Mouse (Mus musculus) adrenal gland, postnatal 36 days (tissue): ENCODE measurements around the gene Lmntd1. TPM values are rescaled to one million over a fixed set of nuclear protein-coding genes. Genes with fewer than 3 reads are reported as not detected.

Source experiments
- DNase-seq, 2 experiments: peaks; one replicate each; pipeline ENCODE4 v3.0.0; 2021; ENCODE audit warnings: mixed read lengths in 1 of 2
- total RNA-seq, 2 experiments: library from RNA; stranded (reverse); gene quantifications; 2 replicates each; pipeline ENCODE4 v1.2.3; 2021

Gene Lmntd1
- total RNA-seq, 2 experiments from 2014 or later: 0.33 to 0.56 TPM

GRCm38 (mm10) chr6:145379175-145379574 is 234.9 kb downstream of the Lmntd1 start:
- DNase-seq: no peak

GRCm38 (mm10) chr6:145378689-145379088 is 235.4 kb downstream of the Lmntd1 start:
- DNase-seq: no peak

- no peak for DNase-seq
These were observed 239.7 kb downstream of the Lmntd1 start for GRCm38 (mm10) chr6:145374372-145374771.

- DNase-seq: peak; percentile 34 to 35
These were observed 240.4 kb downstream of the Lmntd1 start for GRCm38 (mm10) chr6:145373712-145374221.

GRCm38 (mm10) chr6:145372066-145372465 is 242.1 kb downstream of the Lmntd1 start:
- no peak for DNase-seq

- no peak for DNase-seq
These were observed 242.5 kb downstream of the Lmntd1 start for GRCm38 (mm10) chr6:145371586-145371985.

GRCm38 (mm10) chr6:145370302-145370701 is 243.8 kb downstream of the Lmntd1 start:
- no peak for DNase-seq

- no peak for DNase-seq
These were observed 244.8 kb downstream of the Lmntd1 start for GRCm38 (mm10) chr6:145369290-145369689.

GRCm38 (mm10) chr6:145366488-145366887 is 247.6 kb downstream of the Lmntd1 start:
- DNase-seq: peak in 1 of 2 experiments; percentile 25

- DNase-seq: no peak
These were observed 250.4 kb downstream of the Lmntd1 start for GRCm38 (mm10) chr6:145363698-145364097.

- DNase-seq: no peak
These were observed 252.9 kb downstream of the Lmntd1 start for GRCm38 (mm10) chr6:145361109-145361694.

- peak; percentile 59 to 68 for DNase-seq
These were observed 254.4 kb downstream of the Lmntd1 start for GRCm38 (mm10) chr6:145359470-145360430.

- no peak for DNase-seq
These were observed 256.1 kb downstream of the Lmntd1 start for GRCm38 (mm10) chr6:145358001-145358400.

GRCm38 (mm10) chr6:145353806-145354205 is 260.3 kb downstream of the Lmntd1 start:
- no peak for DNase-seq

GRCm38 (mm10) chr6:145352705-145353104 is 261.4 kb downstream of the Lmntd1 start:
- no peak for DNase-seq

- peak in 1 of 2 experiments; percentile 52 for DNase-seq
These were observed 265.8 kb downstream of the Lmntd1 start for GRCm38 (mm10) chr6:145348196-145348915.

GRCm38 (mm10) chr6:145347641-145348040 is 266.5 kb downstream of the Lmntd1 start:
- DNase-seq: no peak

- peak; percentile 57 to 69 for DNase-seq
These were observed 267.1 kb downstream of the Lmntd1 start for GRCm38 (mm10) chr6:145346789-145347557.

GRCm38 (mm10) chr6:145346305-145346704 is 267.8 kb downstream of the Lmntd1 start:
- no peak for DNase-seq

GRCm38 (mm10) chr6:145344719-145345118 is 269.4 kb downstream of the Lmntd1 start:
- no peak for DNase-seq

- DNase-seq: no peak
These were observed 270.7 kb downstream of the Lmntd1 start for GRCm38 (mm10) chr6:145343457-145343856.

- DNase-seq: no peak
These were observed 271.3 kb downstream of the Lmntd1 start for GRCm38 (mm10) chr6:145342836-145343235.
